Mouse (Mus musculus): ENCODE measurements around the gene Eml6. TPM values are rescaled to one million over a fixed set of nuclear protein-coding genes. Genes with fewer than 3 reads are reported as not detected.

Gene Eml6
- total RNA-seq, 1 experiment, result 0.80 TPM

DNA sequence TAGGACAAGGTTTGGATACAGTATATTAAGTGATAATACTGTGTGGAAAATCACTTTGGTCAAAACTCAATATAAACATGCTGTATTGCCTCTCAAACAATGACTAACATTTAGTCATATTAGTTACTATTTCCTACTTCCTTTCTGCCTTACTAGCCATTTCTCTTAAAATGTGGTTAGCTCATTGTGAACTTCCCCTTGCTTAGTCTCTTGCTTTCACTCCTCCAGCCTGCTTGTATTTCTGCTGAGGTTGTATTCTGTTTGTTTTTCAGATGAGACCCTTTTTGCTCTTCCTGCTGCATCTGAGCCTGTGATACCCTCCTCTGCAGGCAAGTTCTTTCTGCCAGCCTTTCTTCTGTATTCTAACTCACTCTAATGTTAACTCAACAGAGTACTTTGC lies 320.6 kb downstream of the Eml6 start:
- Histone ChIP-seq H3K9me3 (ENCODE audit: control insufficient read depth, insufficient read depth, low read depth, low read length) (no peaks in the 10 kb centered on the region), H3K9ac (ENCODE audit: insufficient read depth, low read depth, low read length, poor library complexity, severe bottlenecking) (no peak overlapping the region), H3K27ac (ENCODE audit: insufficient read depth, low read depth, low read length, poor library complexity, severe bottlenecking) (no peak overlapping the region), H3K36me3 (ENCODE audit: control insufficient read depth, insufficient read depth, low read length, poor library complexity, severe bottlenecking) (peaks cover 2% of the 10 kb centered on the region; the same call in 1 of the 2 replicates), H3K4me3 (ENCODE audit: insufficient read depth in 1 of 2, low read depth in 1 of 2, low read length in 2 of 2, poor library complexity in 1 of 2, severe bottlenecking in 1 of 2) (no peak overlapping the region), H3K4me1 (ENCODE audit: control insufficient read depth in 2 of 2, insufficient read depth in 2 of 2, low read length in 2 of 2, poor library complexity in 1 of 2) (no peaks in the 10 kb centered on the region; a peak in 1 of 4 replicates)
- TF ChIP-seq HCFC1 (IDR thresholded peaks at IDR 0.05; ENCODE audit: borderline replicate concordance, insufficient read depth, low read length) (no peak), ZC3H11A (IDR thresholded peaks at IDR 0.05; ENCODE audit: borderline replicate concordance, low read depth, low read length) (no peak), CHD2 (IDR thresholded peaks at IDR 0.05; ENCODE audit: low read depth, low read length) (no peak), MAFK (IDR thresholded peaks at IDR 0.05; ENCODE audit: insufficient read depth, low read depth, low read length) (no peak), ZNF384 (IDR thresholded peaks at IDR 0.05; ENCODE audit: low read depth, low read length) (no peak)
- no peak for DNase-seq (ENCODE audit: low read depth, low spot score)
- in situ Hi-C loops (cut with MboI; ENCODE audit: low sequenced_read_pairs in 2 of 2, unreplicated experiment in 2 of 2), result no loop called here

DNA sequence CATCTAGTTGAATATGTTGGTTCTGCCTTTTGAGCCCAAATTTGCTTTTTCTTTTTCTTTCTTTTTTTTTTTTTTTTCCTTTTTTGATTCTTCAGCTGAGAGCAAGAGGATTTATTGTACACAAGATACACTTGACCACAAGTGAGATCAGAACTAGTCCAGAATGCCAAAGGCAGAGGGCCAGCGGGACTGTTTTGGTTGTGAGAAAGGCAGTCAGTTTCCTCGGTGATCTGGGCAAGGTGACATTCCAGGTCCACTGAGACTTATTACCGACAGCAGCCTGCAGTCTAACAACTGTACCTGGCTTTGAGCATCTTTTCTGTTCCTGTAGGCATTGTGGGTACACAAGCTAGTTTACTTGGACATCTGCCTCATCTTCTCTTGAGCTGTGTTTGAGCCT lies 323.1 kb downstream of the Eml6 start:
- in situ Hi-C loops (cut with MboI; ENCODE audit: low sequenced_read_pairs in 2 of 2, unreplicated experiment in 2 of 2), result no loop called here
- H3K9me3 ChIP-seq (ENCODE audit: control insufficient read depth, insufficient read depth, low read depth, low read length), result no peaks in the 10 kb centered on the region

DNA sequence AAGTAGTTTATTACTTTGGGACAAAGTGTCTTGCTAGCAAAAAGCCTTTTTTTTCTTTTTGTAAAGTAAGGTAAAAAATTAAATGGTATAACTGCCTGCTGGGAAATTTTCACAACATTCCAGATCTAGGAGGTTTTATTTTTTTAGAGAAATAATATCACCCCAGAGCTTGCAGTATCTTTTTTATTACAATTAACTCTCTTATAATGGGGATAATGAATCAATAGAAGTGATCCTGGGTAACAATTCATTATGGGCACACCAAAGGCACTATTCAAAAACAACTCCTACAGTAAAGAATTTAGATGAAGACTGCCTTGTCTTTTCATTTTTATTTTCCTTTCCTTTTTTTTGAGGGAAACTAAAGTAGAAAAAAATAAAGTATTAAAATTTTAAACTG lies 331.1 kb downstream of the Eml6 start:
- DNase-seq (ENCODE audit: low read depth, low spot score), result no peak
- Histone ChIP-seq H3K9ac (ENCODE audit: insufficient read depth, low read depth, low read length, poor library complexity, severe bottlenecking) (no peak overlapping the region), H3K36me3 (ENCODE audit: control insufficient read depth, insufficient read depth, low read length, poor library complexity, severe bottlenecking) (no peaks in the 10 kb centered on the region; the same call in 1 of the 2 replicates), H3K27ac (ENCODE audit: insufficient read depth, low read depth, low read length, poor library complexity, severe bottlenecking) (no peak overlapping the region), H3K4me3 (ENCODE audit: insufficient read depth in 1 of 2, low read depth in 1 of 2, low read length in 2 of 2, poor library complexity in 1 of 2, severe bottlenecking in 1 of 2) (peak overlapping the region in 1 of 2 experiments; percentile 96; a peak in 2 of 4 replicates), H3K4me1 (ENCODE audit: control insufficient read depth in 2 of 2, insufficient read depth in 2 of 2, low read length in 2 of 2, poor library complexity in 1 of 2) (peaks cover 0 to 12% of the 10 kb centered on the region in 2 experiments; a peak in 2 of 4 replicates), H3K9me3 (ENCODE audit: control insufficient read depth, insufficient read depth, low read depth, low read length) (no peaks in the 10 kb centered on the region)
- TF ChIP-seq MAFK (IDR thresholded peaks at IDR 0.05; ENCODE audit: insufficient read depth, low read depth, low read length), result no peak
- in situ Hi-C loops (cut with MboI; ENCODE audit: low sequenced_read_pairs in 2 of 2, unreplicated experiment in 2 of 2), result no loop called here

More for the DNA sequence above, 323.1 kb downstream of the Eml6 start:
- Histone ChIP-seq H3K4me1 (ENCODE audit: control insufficient read depth in 2 of 2, insufficient read depth in 2 of 2, low read length in 2 of 2, poor library complexity in 1 of 2) (peaks cover 0 to 3% of the 10 kb centered on the region in 2 experiments; a peak in 1 of 4 replicates), H3K36me3 (ENCODE audit: control insufficient read depth, insufficient read depth, low read length, poor library complexity, severe bottlenecking) (peaks cover 2% of the 10 kb centered on the region; the same call in 1 of the 2 replicates), H3K27ac (ENCODE audit: insufficient read depth, low read depth, low read length, poor library complexity, severe bottlenecking) (no peak overlapping the region), H3K9ac (ENCODE audit: insufficient read depth, low read depth, low read length, poor library complexity, severe bottlenecking) (no peak overlapping the region), H3K4me3 (ENCODE audit: insufficient read depth in 1 of 2, low read depth in 1 of 2, low read length in 2 of 2, poor library complexity in 1 of 2, severe bottlenecking in 1 of 2) (no peak overlapping the region)
- DNase-seq (ENCODE audit: low read depth, low spot score), result no peak
- TF ChIP-seq HCFC1 (IDR thresholded peaks at IDR 0.05; ENCODE audit: borderline replicate concordance, insufficient read depth, low read length) (no peak), ZC3H11A (IDR thresholded peaks at IDR 0.05; ENCODE audit: borderline replicate concordance, low read depth, low read length) (no peak), MAFK (IDR thresholded peaks at IDR 0.05; ENCODE audit: insufficient read depth, low read depth, low read length) (no peak), CHD2 (IDR thresholded peaks at IDR 0.05; ENCODE audit: low read depth, low read length) (no peak), ZNF384 (IDR thresholded peaks at IDR 0.05; ENCODE audit: low read depth, low read length) (no peak)

DNA sequence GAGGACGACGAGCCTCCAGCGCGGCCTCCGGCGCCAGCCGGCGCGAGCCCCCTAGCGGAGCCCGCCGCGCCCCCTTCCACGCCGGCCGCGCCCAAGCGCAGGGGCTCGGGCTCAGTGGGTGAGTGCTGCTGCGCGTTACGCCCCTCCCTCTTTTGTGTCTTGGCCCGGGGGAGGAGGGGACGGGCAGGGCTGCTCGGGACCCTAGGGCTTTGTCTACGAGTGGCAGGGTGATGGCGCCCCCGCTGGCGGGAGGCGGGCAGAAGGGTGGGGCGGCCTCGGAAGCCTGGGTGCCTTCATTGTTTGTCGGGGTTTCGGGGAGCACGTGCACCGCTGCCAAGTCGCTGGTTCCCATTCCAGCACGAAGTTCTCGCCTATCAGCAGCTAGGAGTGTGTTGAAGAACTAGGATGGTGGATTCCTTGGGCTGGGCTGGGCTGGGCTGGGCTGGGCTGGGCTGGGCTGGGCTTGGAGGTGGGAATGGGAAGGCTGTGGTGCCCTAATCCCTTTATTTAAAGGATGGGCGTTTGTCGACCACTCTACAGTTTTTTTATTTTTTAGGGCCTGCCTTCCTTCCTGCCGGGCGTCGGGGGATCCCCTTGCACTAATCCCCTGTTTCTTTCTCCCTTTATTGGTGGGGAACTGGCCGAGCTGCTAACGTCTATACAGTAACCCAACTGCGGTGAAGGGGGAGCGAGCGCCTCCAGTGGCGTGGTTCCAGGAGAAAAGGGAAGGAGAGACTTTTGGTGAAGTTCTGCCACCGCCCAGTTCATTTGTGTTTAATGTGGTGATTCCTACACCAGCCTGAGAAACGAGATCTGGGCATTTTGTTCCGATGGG lies 332.0 kb downstream of the Eml6 start:
- H3K36me3 ChIP-seq (ENCODE audit: control insufficient read depth, insufficient read depth, low read length, poor library complexity, severe bottlenecking), result no peaks in the 10 kb centered on the region; the same call in 1 of the 2 replicates

More for the DNA sequence above, 332.0 kb downstream of the Eml6 start:
- peaks cover 0 to 12% of the 10 kb centered on the region in 2 experiments; a peak in 2 of 4 replicates for H3K4me1 ChIP-seq (ENCODE audit: control insufficient read depth in 2 of 2, insufficient read depth in 2 of 2, low read length in 2 of 2, poor library complexity in 1 of 2)
- DNase-seq (ENCODE audit: low read depth, low spot score), result peak; percentile 83
- peak overlapping the region; percentile 91 for H3K9ac ChIP-seq (ENCODE audit: insufficient read depth, low read depth, low read length, poor library complexity, severe bottlenecking)
- peak overlapping the region; percentile 95 for H3K27ac ChIP-seq (ENCODE audit: insufficient read depth, low read depth, low read length, poor library complexity, severe bottlenecking)
- TF ChIP-seq CHD2 (IDR thresholded peaks at IDR 0.05; ENCODE audit: low read depth, low read length) (no peak), MAFK (IDR thresholded peaks at IDR 0.05; ENCODE audit: insufficient read depth, low read depth, low read length) (no peak), ZC3H11A (IDR thresholded peaks at IDR 0.05; ENCODE audit: borderline replicate concordance, low read depth, low read length) (0 out of 2 replicates have a peak, but pooled peaks have one; percentile 2), ZNF384 (IDR thresholded peaks at IDR 0.05; ENCODE audit: low read depth, low read length) (peak; percentile 74), HCFC1 (IDR thresholded peaks at IDR 0.05; ENCODE audit: borderline replicate concordance, insufficient read depth, low read length) (0 out of 2 replicates have a peak, but pooled peaks have one; percentile 46)
- H3K4me3 ChIP-seq (ENCODE audit: insufficient read depth in 1 of 2, low read depth in 1 of 2, low read length in 2 of 2, poor library complexity in 1 of 2, severe bottlenecking in 1 of 2), result peak overlapping the region; percentile 96 to 97
- H3K9me3 ChIP-seq (ENCODE audit: control insufficient read depth, insufficient read depth, low read depth, low read length), result no peaks in the 10 kb centered on the region
- in situ Hi-C loops (cut with MboI; ENCODE audit: low sequenced_read_pairs in 2 of 2, unreplicated experiment in 2 of 2), result no loop called here

Other genes with a start within 250 kb of the Eml6 start
- 0.26 and 0.36 TPM in 2 replicates for gene 4931440F15Rik, start 200.4 kb downstream of the Eml6 start, total RNA-seq (2012; rRNA removed)
- 243 and 283 TPM in 2 replicates for gene Sptbn1, start 242.1 kb upstream of the Eml6 start, total RNA-seq (2012; rRNA removed)